Mouse (Mus musculus): Measurements from ENCODE around the gene Dcun1d2.

- TF ChIP-seq CTCF (IDR thresholded peaks at IDR 0.05; ENCODE audit: low read depth, low read length): no peak
- no peak for TF ChIP-seq POLR2A (IDR thresholded peaks at IDR 0.05; ENCODE audit: extremely low read depth, insufficient read depth, low read length)
These were observed 20.4 kb downstream of the Dcun1d2 start for GRCm38 (mm10) chr8:13267566-13267965.
